Mouse (Mus musculus) megakaryocyte, adult 5-6 weeks (primary cell): ENCODE data around the gene Pacsin3. TPM values are rescaled to one million over a fixed set of nuclear protein-coding genes. Genes with fewer than 3 reads are reported as not detected.

Experiments used
- ATAC-seq: 2 replicates; pipeline ENCODE4 v1.8.0; 2016; ENCODE audit warnings: mild to moderate bottlenecking, inconsistent platforms; ENCODE audit not compliant: poor library complexity, severe bottlenecking
- total RNA-seq, 2 experiments: library from RNA; stranded (forward) in 1 of 2; stranded (reverse) in 1 of 2; fragments of 153-499, 151-499 nt in 1 of 2; fragments of 221-1000, 200-1000 nt in 1 of 2; gene quantifications; 2 replicates each; pipeline versions ENCODE4 v1.2.3 to v1.2.4; 2015 to 2017

The Pacsin3 gene
- total RNA-seq, 2 experiments from 2014 or later = 0.29 TPM; not detected in 1

DNA sequence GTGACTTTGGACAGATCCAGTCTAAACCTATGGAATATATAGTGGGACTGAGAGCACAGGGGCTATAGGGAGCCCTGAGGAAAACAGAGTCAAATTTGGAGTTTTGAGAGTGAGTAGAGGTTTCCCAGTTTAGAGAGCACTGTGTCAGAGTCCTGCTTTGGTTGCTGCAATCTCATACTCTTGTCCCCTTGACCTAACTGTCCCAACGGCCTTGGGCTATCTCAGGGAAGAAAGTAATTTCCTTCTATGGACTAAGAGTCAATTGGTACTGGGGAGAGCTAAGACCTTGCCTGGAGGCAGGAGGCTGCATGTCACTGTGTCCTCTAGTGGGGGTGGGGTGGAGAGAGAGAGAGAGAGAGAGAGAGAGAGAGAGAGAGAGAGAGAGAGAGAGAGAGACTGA, 3.1 kb downstream of the Pacsin3 start:
- no peak for ATAC-seq

GRCm38 (mm10) chr2:91259493-91259892, 3.7 kb downstream of the Pacsin3 start:
- no peak for ATAC-seq

- no peak for ATAC-seq
Measured at GRCm38 (mm10) chr2:91263692-91264660, 8.2 kb downstream of the Pacsin3 start.

DNA sequence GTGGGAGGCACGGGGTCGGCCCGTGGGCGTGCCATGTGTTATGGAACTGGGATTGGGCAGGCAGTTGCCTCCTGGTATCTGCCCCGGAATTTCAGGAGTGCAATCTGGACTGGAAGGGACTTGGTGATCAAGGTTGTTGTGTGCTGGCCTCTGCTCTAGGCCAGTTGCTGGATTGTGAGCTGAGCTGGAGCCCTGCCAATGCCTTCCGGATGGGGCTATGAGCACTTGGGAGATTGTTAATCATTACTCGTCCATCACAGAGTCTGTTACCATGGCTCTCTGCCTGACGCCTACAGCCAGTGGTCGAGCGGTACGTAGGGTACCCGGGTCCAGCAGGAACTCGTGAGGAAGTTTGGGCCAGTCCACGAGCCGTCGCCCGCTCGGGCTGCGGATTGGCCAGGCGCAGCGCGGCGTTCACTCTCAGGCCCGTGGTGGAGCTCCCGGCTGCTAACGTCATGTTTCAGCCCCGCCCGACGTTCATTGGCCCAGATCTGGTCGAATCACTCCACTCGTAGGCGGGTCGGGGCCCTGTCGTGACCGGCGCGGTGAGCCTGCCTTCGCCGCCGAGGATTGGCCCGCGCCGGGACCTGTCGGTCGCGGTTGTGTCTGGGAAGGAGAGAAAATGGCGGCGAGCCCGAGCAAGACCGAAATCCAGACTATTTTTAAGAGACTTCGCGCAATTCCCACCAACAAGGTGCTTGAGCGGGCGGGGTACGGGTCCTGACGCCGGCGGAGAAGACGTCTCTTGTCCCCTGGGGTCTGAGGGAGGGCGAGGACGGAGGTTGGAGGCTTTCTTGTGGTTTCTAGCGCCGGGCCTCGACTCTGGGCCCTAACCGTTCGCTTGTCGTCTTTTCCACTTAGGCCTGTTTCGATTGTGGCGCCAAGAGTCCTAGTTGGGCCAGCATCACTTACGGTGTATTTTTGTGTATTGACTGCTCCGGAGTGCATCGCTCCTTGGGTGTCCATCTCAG, 9.2 kb downstream of the Pacsin3 start, which contains the start of gene Arfgap2:
Gene Arfgap2 (plus strand): TSS at position 264 of the 971 bp plus-strand sequence.
- peak; percentile 98 for ATAC-seq

DNA sequence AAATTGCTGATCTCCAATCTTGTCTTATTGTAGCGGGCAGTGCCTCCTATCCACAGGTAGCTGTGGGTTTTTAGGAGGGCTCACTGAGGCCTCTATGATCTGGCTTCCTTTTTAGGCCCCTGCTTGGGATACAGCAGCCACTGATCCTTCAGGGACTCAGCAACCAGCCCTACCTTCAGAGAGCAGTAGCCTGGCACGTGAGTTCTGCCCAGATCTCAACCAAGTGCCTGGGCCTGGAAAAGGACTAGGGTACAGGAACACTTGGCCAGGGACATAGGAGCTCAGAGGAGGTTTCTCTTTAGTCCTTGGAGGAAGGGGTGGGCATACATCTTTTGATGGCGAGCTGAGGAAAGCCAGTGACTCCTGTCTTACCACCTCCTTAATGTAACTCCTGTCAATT, 12.3 kb downstream of the Pacsin3 start:
- ATAC-seq = no peak

DNA sequence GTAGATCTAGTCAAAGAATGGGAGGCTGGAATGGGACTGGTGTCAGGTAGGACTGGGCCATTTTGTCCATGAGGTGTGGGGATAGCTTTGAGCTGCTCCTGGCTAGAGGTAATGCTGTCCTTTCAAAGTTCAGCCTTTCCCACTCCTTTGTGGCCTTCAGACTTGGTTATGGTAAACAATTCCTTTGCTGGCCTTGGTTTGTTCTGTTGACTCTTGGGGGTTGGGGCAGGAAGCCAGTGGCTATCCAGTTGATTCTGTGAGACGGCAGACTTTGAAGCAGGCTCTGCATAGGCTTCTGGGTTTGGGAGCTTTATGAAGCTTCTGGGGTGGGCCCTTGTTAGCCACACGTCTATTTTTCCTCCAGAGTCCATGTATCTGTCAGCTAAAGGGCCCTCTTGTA, 13.0 kb downstream of the Pacsin3 start:
- no peak for ATAC-seq

- ATAC-seq = no peak
Measured at GRCm38 (mm10) chr2:91269687-91270133, 14.0 kb downstream of the Pacsin3 start.

GRCm38 (mm10) chr2:91278749-91279371, 23.1 kb downstream of the Pacsin3 start:
- no peak for ATAC-seq

DNA sequence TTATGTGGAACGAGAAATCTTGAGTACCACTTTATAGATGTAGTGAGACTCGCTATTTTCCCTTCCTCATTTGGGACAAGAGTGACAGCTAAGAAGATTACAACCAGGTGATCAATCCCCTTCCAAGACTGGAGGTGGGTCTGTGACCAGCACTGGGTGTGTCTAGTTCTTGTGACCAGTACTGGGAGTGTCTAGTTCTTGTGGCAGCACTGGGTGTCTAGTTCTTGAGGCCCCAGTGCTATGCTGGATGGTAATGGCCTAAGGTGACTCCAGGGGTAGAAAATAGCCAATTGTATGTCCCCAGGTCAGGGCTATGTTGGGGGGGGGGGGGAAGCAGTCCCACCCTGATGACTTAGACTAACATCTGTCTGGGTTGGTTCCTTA, 23.6 kb downstream of the Pacsin3 start:
- ATAC-seq = no peak

GRCm38 (mm10) chr2:91281366-91281765, 25.6 kb downstream of the Pacsin3 start:
- ATAC-seq = no peak

- no peak for ATAC-seq
Measured at GRCm38 (mm10) chr2:91283972-91284371, 28.2 kb downstream of the Pacsin3 start.

- no peak for ATAC-seq
Measured at GRCm38 (mm10) chr2:91284375-91285199, 28.8 kb downstream of the Pacsin3 start.

DNA sequence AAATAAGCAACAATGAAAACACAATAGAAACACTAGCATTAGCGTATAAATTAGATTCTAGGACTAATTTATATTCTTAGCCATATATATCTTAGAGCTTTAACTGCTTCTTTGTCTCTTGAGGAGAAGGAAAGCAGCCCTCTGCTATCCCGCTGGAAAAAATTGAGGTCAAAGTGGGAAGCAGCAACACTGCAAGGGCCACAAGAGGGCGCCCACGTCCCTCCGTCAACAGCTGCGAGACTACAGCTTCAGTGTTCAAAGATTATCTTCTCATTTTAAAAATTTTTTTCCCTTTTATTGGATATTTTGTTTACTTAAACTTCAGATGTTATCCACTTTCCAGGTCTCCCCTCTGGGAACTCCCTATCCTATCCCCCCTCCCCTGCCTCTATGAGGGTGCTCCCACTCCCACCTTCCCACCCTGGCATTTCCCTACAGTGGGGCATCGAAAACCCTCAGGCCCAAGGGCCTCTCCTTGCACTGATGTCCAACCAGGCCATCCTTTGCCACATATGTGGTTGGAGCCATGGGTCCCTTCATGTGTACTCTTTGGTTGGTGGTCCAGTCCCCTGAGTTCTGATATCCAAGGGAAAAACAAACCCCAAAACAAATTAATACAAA, 30.2 kb downstream of the Pacsin3 start:
- peak; percentile 60 for ATAC-seq

- no peak for ATAC-seq
Measured at GRCm38 (mm10) chr2:91287563-91287962, 31.8 kb downstream of the Pacsin3 start.

GRCm38 (mm10) chr2:91291197-91292007, 35.6 kb downstream of the Pacsin3 start:
- ATAC-seq = no peak

DNA sequence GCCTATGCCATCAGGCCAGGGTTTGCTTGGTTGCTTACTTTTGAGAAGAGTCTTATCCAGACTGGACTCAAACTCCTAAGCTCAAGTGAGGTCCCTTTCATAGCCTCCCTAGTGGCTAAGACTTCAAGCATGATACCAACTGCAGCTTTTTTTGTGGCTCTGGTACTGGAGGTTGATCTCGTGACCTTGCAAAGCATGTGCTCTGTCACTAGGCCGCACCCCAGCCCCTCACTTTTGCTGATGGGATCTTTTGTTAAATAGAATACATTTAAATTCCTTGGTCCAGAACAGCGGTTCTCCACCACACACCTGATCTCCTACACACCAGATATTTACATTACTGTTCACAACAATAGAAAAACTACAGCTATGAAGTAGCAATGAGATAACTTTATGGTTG, 38.5 kb downstream of the Pacsin3 start:
- no peak for ATAC-seq

DNA sequence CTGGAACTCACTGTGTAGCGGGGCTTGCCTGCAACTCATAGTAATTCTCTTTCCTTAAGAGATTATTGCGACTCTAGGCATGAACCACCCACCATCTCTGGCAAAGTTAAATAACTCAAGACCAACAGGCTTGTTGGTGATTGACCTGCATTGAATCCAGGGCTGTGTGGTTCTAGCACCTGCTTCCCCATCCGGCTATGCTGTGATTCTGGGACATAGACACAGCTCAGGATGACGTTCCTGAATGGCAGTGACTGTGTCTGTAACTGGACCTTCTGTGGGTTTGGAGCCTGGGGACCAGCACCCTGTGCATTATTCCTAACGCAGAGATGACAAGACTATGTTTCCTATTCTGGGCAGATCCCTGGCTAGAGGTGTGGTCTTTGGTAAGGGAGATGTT, 40.1 kb downstream of the Pacsin3 start:
- no peak for ATAC-seq

- ATAC-seq = no peak
Measured at GRCm38 (mm10) chr2:91299156-91299555, 43.4 kb downstream of the Pacsin3 start.

DNA sequence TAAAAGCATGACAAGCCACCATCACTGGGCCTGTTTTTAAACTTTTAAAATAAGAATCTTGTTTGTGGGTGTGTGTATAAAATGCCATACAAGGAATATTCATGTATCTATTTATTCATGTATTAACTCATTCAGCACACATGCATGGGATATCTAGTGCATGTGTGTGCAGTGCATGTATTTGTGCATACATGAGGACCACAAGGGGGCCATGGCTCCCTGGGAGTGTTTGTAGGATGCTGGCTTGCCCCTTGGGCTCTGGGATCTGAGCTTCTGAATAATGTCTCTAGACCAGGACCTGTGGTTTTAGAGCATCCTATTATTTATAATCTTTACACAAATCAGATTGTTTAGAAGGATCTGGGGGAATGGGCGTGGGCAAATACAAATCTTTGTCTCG, 45.0 kb downstream of the Pacsin3 start:
- no peak for ATAC-seq
